Mouse (Mus musculus) kidney, adult 11 months (tissue): ENCODE measurements around the gene Ifitm10.

ENCODE experiments used
- DNase-seq: peaks from one replicate; pipeline ENCODE4 v3.0.0; 2022

Ifitm10 gene

GRCm38 (mm10) chr7:142389961-142390650 is 16.6 kb upstream of the Ifitm10 start:
- no peak for DNase-seq

GRCm38 (mm10) chr7:142388740-142389139 is 15.2 kb upstream of the Ifitm10 start:
- no peak for DNase-seq

GRCm38 (mm10) chr7:142388198-142388597 is 14.6 kb upstream of the Ifitm10 start:
- DNase-seq: no peak

GRCm38 (mm10) chr7:142387419-142388148 is 14.0 kb upstream of the Ifitm10 start, which contains the start of gene Ctsd:
Gene Ctsd (minus strand): TSS chr7:142388038.
- peak; percentile 99 for DNase-seq

GRCm38 (mm10) chr7:142386621-142387201 is 13.2 kb upstream of the Ifitm10 start:
- peak; percentile 47 for DNase-seq

- DNase-seq: no peak
Measured at GRCm38 (mm10) chr7:142385742-142386403, 12.3 kb upstream of the Ifitm10 start.

- no peak for DNase-seq
Measured at GRCm38 (mm10) chr7:142384306-142384705, 10.8 kb upstream of the Ifitm10 start.

- DNase-seq: no peak
Measured at GRCm38 (mm10) chr7:142382567-142382966, 9.0 kb upstream of the Ifitm10 start, which contains the start of gene Gm49369. Gene Gm49369 (minus strand): TSS chr7:142382667.

- no peak for DNase-seq
Measured at GRCm38 (mm10) chr7:142381175-142381574, 7.6 kb upstream of the Ifitm10 start.

GRCm38 (mm10) chr7:142379186-142379585 is 5.6 kb upstream of the Ifitm10 start:
- no peak for DNase-seq

GRCm38 (mm10) chr7:142377233-142377925 is 3.8 kb upstream of the Ifitm10 start:
- DNase-seq: no peak

- DNase-seq: no peak
Measured at GRCm38 (mm10) chr7:142376096-142376495, 2.5 kb upstream of the Ifitm10 start.

- peak; percentile 48 for DNase-seq
Measured at GRCm38 (mm10) chr7:142375261-142375724, 1.7 kb upstream of the Ifitm10 start.

- no peak for DNase-seq
Measured at GRCm38 (mm10) chr7:142374413-142375015, 961 bp upstream of the Ifitm10 start.

GRCm38 (mm10) chr7:142373039-142373438 is 514 bp downstream of the Ifitm10 start:
- DNase-seq: no peak

- peak; percentile 19 for DNase-seq
Measured at GRCm38 (mm10) chr7:142371768-142372661, 1.5 kb downstream of the Ifitm10 start.

- no peak for DNase-seq
Measured at GRCm38 (mm10) chr7:142371398-142371767, 2.2 kb downstream of the Ifitm10 start.

- no peak for DNase-seq
Measured at GRCm38 (mm10) chr7:142370937-142371336, 2.6 kb downstream of the Ifitm10 start.

- DNase-seq: peak; percentile 21
Measured at GRCm38 (mm10) chr7:142369820-142370219, 3.7 kb downstream of the Ifitm10 start.

GRCm38 (mm10) chr7:142368856-142369255 is 4.7 kb downstream of the Ifitm10 start:
- DNase-seq: no peak

- DNase-seq: no peak
Measured at GRCm38 (mm10) chr7:142363107-142363506, 10.4 kb downstream of the Ifitm10 start.
